Mouse (Mus musculus) macrophage (primary cell): ENCODE data around the gene Hrc. TPM values are rescaled to one million over a fixed set of nuclear protein-coding genes. Genes with fewer than 3 reads are reported as not detected.

Source experiments
- H3K27ac ChIP-seq: fragments of 350-480 bp; formaldehyde crosslinking; 2 replicates; pipeline ENCODE4 v1.9.0; 2021
- H3K36me3 ChIP-seq: fragments of 350-480 bp; formaldehyde crosslinking; 2 replicates; pipeline ENCODE4 v1.9.0; 2021; ENCODE audit errors: inconsistent target
- H3K4me3 ChIP-seq: fragments of 350-480 bp; formaldehyde crosslinking; 2 replicates; pipeline ENCODE4 v1.9.0; 2021; ENCODE audit errors: inconsistent target
- H3K79me2 ChIP-seq: fragments of 350-480 bp; formaldehyde crosslinking; 2 replicates; pipeline ENCODE4 v1.9.0; 2021; ENCODE audit errors: inconsistent target
- WGBS: methylation state at CpG from one replicate; pipeline ENCODE4 v1.1.7; 2026; ENCODE audit warnings: inconsistent platforms; ENCODE audit not compliant: missing documents; 5-methylcytosine and 5-hydroxymethylcytosine counted together
- polyA plus RNA-seq: library from polyadenylated mRNA; stranded (reverse); fragments of 250-400 nt; gene quantifications from 3 replicates; pipeline ENCODE4 v1.2.4, GENCODE M21; 2018; ENCODE audit warnings: inconsistent platforms

The Hrc gene
- polyA plus RNA-seq, 1 experiment from 2014 or later = not detected

DNA sequence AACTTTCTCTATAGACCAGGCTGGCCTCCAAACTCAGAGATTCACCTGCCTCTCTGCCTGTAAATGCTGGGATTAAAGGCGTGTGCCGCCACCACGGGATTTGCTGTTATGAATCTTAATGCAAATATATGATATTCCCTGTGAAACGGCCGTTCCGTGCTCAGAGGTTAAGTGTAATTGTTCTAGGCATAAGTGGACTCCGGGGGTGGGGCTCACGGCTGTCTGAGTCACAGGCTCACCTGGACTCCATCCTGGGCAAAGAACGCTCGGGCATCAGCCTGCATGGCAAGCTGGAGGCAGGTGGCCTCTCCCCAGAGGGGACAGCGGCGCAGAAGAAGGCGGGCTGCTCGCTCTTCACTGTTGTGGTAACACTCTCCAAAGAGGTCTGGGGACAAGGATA is 18.6 kb upstream of the Hrc start:
- 93% methylated on average over 14 of the region's 14 CpGs for WGBS
- Histone ChIP-seq H3K36me3 (no peaks in the 10 kb centered on the region), H3K4me3 (no peak overlapping the region), H3K79me2 (no peaks in the 10 kb centered on the region), H3K27ac (no peak overlapping the region)

- no peaks in the 10 kb centered on the region for H3K79me2 ChIP-seq
- no peaks in the 10 kb centered on the region for H3K36me3 ChIP-seq
- 86% methylated on average over 4 of the region's 4 CpGs for WGBS
- H3K27ac ChIP-seq = no peak overlapping the region
- H3K4me3 ChIP-seq = no peak overlapping the region
Measured at GRCm38 (mm10) chr7:45322245-45322644, 12.8 kb upstream of the Hrc start.

- no peaks in the 10 kb centered on the region for H3K36me3 ChIP-seq
- 96% methylated on average over 5 of the region's 5 CpGs for WGBS
Measured at GRCm38 (mm10) chr7:45323069-45323468, 12.0 kb upstream of the Hrc start.

GRCm38 (mm10) chr7:45325800-45326199 is 9.3 kb upstream of the Hrc start:
- H3K4me3 ChIP-seq = no peak overlapping the region
- H3K27ac ChIP-seq = no peak overlapping the region
- H3K36me3 ChIP-seq = no peaks in the 10 kb centered on the region
- H3K79me2 ChIP-seq = no peaks in the 10 kb centered on the region

More at GRCm38 (mm10) chr7:45323069-45323468, 12.0 kb upstream of the Hrc start:
- H3K27ac ChIP-seq = no peak overlapping the region
- H3K4me3 ChIP-seq = no peak overlapping the region
- H3K79me2 ChIP-seq = no peaks in the 10 kb centered on the region

DNA sequence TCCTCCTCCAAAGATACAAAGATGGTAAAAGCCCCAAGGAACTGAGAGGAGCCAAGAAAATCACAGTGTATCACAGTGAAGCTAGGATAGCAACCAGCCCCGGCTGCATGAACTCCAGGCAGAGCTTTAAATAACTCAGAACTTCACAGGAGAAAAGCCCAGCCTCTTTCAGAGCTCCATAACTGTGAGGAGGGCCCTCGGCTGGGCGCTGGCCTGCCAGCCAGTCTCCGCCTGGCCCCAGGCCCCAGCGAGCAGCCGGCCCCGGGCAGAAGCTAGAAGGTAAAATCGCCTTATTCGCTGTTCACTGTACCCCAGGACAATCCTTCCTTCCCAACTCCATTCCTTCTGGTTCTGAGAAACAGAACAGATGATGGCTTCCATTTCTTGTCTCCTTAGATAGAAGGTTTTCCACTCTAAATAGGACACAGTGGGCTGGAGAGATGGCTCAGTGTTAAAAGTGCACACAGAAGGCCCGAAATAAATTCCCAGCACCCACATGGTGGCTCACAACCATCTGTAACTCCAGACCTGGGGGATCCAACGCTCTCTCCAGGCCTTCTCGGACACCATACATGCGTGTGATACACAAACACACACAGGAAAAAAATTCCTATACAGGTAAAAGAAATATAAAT is 6.1 kb upstream of the Hrc start:
- H3K27ac ChIP-seq = no peak overlapping the region
- no peaks in the 10 kb centered on the region for H3K79me2 ChIP-seq
- 91% methylated on average over 13 of the region's 13 CpGs for WGBS
- no peak overlapping the region for H3K4me3 ChIP-seq
- no peaks in the 10 kb centered on the region for H3K36me3 ChIP-seq

DNA sequence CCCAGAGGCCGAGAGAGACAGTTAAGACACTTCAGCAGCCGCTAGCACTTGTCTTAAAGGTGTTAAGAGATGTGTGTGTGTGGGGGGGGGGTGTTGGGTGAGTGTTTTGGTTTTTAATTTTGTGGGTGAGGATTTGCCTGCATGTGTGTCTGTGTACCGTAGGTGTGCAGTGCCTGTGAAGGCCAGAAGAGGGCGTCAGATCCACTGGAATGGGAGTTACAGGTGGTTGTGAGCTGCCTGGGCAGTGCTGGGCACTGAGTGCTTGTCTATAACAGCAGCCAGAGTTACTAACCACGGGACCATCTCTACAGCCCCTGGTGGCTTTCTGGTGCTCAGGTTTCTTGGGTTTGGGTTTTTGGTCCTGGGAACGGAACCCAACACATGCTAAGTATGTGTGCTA is 3.6 kb upstream of the Hrc start:
- no peaks in the 10 kb centered on the region for H3K79me2 ChIP-seq
- H3K4me3 ChIP-seq = no peak overlapping the region
- WGBS = 92% methylated on average over 4 of the region's 6 CpGs

DNA sequence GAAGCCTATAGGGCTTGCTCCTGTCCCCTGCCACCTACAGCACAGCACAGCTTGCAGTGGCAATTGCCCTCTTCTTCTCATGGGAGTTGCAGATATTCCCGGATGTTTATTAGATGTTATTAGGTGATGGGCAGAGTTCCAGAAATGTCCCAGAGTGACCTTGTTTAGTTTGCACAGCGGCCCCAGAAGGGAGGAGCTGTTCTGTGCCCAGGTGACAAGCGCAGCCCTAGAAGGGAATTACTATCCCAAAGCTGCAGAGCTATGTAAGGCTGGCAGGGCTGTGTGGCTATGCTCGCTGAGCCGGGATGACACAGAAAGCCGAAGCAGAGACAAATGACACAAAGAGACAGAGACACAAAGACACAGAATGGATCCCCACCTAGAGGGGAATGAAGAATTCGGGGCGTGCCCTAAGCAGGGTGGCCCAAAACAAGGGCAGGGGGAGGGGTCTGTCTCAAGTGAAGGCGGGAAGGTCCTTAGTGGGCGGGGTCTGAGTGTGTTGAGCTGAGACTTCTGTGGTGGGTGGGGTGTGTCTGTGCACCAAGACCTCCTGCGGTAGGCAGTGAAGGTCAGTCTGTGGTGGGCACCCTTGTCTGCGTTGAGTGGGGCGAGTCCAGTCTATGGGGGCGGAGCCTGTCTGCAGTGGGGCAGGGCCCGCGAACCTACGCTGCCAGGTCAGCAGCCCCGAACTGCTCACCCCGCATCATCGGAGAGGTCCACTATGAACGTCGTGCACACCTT is 2.2 kb upstream of the Hrc start:
- no peak overlapping the region for H3K27ac ChIP-seq
- no peaks in the 10 kb centered on the region for H3K36me3 ChIP-seq
- 13% methylated on average over 22 of the region's 22 CpGs for WGBS
- H3K79me2 ChIP-seq = no peaks in the 10 kb centered on the region
- H3K4me3 ChIP-seq = peak overlapping the region; percentile 49

More for the DNA sequence above, 3.6 kb upstream of the Hrc start:
- Histone ChIP-seq H3K27ac (no peak overlapping the region), H3K36me3 (no peaks in the 10 kb centered on the region)

- Histone ChIP-seq H3K79me2 (no peaks in the 10 kb centered on the region), H3K4me3 (peak within 1 kb of the TSS; percentile 49), H3K27ac (no peak within 1 kb of the TSS), H3K36me3 (no peaks in the 10 kb centered on the region)
- under 1% methylated on average over 38 of the region's 38 CpGs for WGBS
Measured at GRCm38 (mm10) chr7:45333431-45333982, 1.6 kb upstream of the Hrc start, which contains the start of gene Trpm4. Gene Trpm4, minus strand, starts transcription at chr7:45333780.

DNA sequence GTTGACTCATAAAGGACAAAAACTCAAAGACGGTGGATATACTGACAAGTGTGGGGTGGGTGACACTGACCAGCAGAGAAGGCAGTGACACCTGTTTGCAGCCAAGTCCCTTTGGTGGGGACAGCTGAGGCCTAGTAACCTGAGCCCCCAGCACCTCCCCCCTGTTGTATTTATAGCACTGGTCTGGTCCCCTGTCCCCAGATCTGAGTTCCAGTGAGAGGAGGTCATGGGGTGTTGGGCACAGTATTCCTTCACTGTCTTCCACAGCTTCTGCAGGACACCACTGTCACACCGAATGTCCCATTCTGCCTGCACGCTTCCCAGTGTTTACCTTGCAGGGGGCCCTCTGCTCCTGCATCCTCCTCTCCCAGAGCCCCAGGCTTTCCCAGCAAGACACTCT is 485 bp upstream of the Hrc start:
- Histone ChIP-seq H3K4me3 (no peak overlapping the region), H3K36me3 (no peaks in the 10 kb centered on the region), H3K27ac (no peak overlapping the region), H3K79me2 (no peaks in the 10 kb centered on the region)
- 96% methylated on average over 3 of the region's 3 CpGs for WGBS

GRCm38 (mm10) chr7:45336319-45336718 is 1.2 kb downstream of the Hrc start:
- no peak overlapping the region for H3K4me3 ChIP-seq
- no peak overlapping the region for H3K27ac ChIP-seq
- H3K79me2 ChIP-seq = no peaks in the 10 kb centered on the region
- WGBS = 72% methylated on average over 4 of the region's 4 CpGs
- H3K36me3 ChIP-seq = no peaks in the 10 kb centered on the region

GRCm38 (mm10) chr7:45337469-45337868 is 2.4 kb downstream of the Hrc start:
- 26% methylated on average over 4 of the region's 4 CpGs for WGBS
- no peaks in the 10 kb centered on the region for H3K79me2 ChIP-seq
- no peaks in the 10 kb centered on the region for H3K36me3 ChIP-seq
- no peak overlapping the region for H3K4me3 ChIP-seq
- no peak overlapping the region for H3K27ac ChIP-seq

DNA sequence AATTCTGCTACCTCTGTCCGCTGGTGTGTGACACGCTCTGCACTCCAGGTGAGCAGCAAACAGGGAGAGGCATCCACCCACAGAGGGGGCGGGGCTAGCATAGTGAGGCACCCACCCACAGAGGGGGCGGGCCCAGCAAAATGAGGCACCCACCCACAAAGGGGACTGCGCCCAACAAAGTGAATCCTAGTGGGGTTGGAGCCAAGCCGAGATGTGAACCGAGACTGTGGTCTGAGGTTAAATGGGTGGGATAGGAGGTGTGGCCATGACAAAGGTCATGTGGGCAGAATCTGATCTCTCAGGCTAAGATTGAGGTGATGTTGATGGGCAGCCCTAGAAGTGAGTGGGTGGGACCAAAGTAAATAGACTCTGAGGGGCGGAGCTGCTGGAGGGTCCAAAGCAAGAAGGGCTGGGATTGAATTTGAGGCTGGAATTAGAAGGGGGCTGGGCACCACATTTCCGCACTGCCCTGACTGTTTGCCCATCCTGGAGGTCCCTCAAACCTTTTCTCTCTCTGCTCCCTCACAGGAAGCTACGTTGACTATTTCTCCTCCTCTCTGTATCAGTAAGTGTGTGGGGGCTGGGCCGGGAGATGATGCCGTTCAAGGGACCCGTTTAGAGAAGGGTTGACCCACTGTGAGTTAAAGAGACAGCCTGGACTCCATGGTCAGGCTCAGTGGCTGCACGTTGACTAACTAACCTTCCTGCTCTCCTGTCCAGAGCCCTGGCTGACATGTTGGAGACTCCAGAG is 3.2 kb downstream of the Hrc start:
- H3K36me3 ChIP-seq = no peaks in the 10 kb centered on the region
- H3K79me2 ChIP-seq = no peaks in the 10 kb centered on the region
- 9% methylated on average over 14 of the region's 14 CpGs for WGBS
- no peak overlapping the region for H3K27ac ChIP-seq
- H3K4me3 ChIP-seq = no peak overlapping the region

- H3K4me3 ChIP-seq = peak overlapping the region; percentile 27
- H3K36me3 ChIP-seq = no peaks in the 10 kb centered on the region
- H3K27ac ChIP-seq = peak overlapping the region; percentile 12; the same call in 1 of the 2 replicates
- H3K79me2 ChIP-seq = no peaks in the 10 kb centered on the region
- under 1% methylated on average over 36 of the region's 39 CpGs for WGBS
Measured at GRCm38 (mm10) chr7:45339410-45340065, 4.4 kb downstream of the Hrc start.

DNA sequence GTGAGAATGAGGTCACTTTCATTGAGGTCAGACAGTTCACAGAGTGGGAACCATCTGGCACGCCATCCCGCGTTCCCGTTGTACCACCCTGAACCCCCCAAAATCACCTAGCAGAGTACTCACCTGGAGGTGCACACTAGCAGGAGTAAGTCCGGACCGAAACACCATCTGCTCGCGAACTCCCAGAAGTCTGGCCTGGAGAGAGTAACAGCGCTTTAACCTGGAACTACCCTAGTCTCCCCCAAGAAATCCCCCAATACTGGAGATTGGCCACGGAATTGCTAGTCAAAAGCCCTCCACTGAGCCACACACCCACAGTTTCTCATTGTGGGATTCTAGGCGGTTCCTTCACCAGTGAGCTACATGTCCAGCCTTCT is 5.0 kb downstream of the Hrc start:
- Histone ChIP-seq H3K27ac (peak overlapping the region; percentile 12; the same call in 1 of the 2 replicates), H3K4me3 (peak overlapping the region; percentile 27), H3K36me3 (no peaks in the 10 kb centered on the region), H3K79me2 (no peaks in the 10 kb centered on the region)
- WGBS = 5% methylated on average over 11 of the region's 11 CpGs
